Mouse (Mus musculus) layer of hippocampus, adult 11-12 months (tissue): ENCODE results near the gene Thsd7a.
A peak's percentile ranks its signal among the peaks of the same experiment; 100 is the strongest.

Source experiments
- DNase-seq: peaks from one replicate; pipeline ENCODE4 v3.0.0; 2022; ENCODE audit warnings: low spot score

Thsd7a gene

GRCm38 (mm10) chr6:12385591-12385990 lies 363.6 kb downstream of the Thsd7a start:
- no peak for DNase-seq

- peak; percentile 76 for DNase-seq
Observed at GRCm38 (mm10) chr6:12381136-12381778, 368.0 kb downstream of the Thsd7a start.

GRCm38 (mm10) chr6:12380717-12381116 lies 368.5 kb downstream of the Thsd7a start:
- DNase-seq = no peak

GRCm38 (mm10) chr6:12358737-12359136 lies 390.5 kb downstream of the Thsd7a start:
- DNase-seq = no peak

GRCm38 (mm10) chr6:12353573-12353972 lies 395.6 kb downstream of the Thsd7a start:
- DNase-seq = no peak

- no peak for DNase-seq
Observed at GRCm38 (mm10) chr6:12352165-12352719, 397.0 kb downstream of the Thsd7a start.

GRCm38 (mm10) chr6:12350753-12351152 lies 398.5 kb downstream of the Thsd7a start:
- peak; percentile 28 for DNase-seq

- no peak for DNase-seq
Observed at GRCm38 (mm10) chr6:12349105-12349759, 400.0 kb downstream of the Thsd7a start.

GRCm38 (mm10) chr6:12348667-12349066 lies 400.5 kb downstream of the Thsd7a start:
- no peak for DNase-seq

- DNase-seq = no peak
Observed at GRCm38 (mm10) chr6:12336590-12337584, 412.3 kb downstream of the Thsd7a start.

GRCm38 (mm10) chr6:12315070-12315909 lies 433.9 kb downstream of the Thsd7a start:
- peak; percentile 21 for DNase-seq

- no peak for DNase-seq
Observed at GRCm38 (mm10) chr6:12307502-12307901, 441.7 kb downstream of the Thsd7a start.

GRCm38 (mm10) chr6:12262641-12263400 lies 486.4 kb downstream of the Thsd7a start:
- no peak for DNase-seq
